Mouse (Mus musculus) inflammation-experienced regulatory T-cells, adult 6 months (primary cell): Measurements from ENCODE around the gene Cpt1c. TPM values are rescaled to one million over a fixed set of nuclear protein-coding genes. Genes with fewer than 3 reads are reported as not detected.

Experiments
- ATAC-seq: one replicate; pipeline ENCODE4 v1.8.0; 2017
- polyA plus RNA-seq, 3 experiments: library from polyadenylated mRNA; unstranded; fragments of 100-300 nt; shearing (Covaris generic); gene quantifications; one replicate each; pipeline ENCODE4 v1.2.1; 2017

Cpt1c gene
- polyA plus RNA-seq, 3 experiments from 2014 or later: 0.23 to 1.9 (median 1.5) TPM

- ATAC-seq: no peak
Measured at GRCm38 (mm10) chr7:44915314-44915713, 59.3 kb downstream of the Cpt1c start.

- no peak for ATAC-seq
Measured at GRCm38 (mm10) chr7:44914396-44914795, 60.3 kb downstream of the Cpt1c start.

Other genes starting within 250 kb of the Cpt1c start
- 10 to 100 TPM; 66.6 to 71.2 (median 69.7) TPM for gene Vrk3, start 226.4 kb downstream of the Cpt1c start, polyA plus RNA-seq
- 1 to 10 TPM in 1 of 3 experiments, under 1 TPM in 2; 0.16 to 2.1 (median 0.93) TPM for gene Zfp473, start 223.8 kb downstream of the Cpt1c start, polyA plus RNA-seq
- gene Nup62, start 158.8 kb downstream of the Cpt1c start, polyA plus RNA-seq: 10 to 100 TPM; 30.8 to 60.2 (median 32.2) TPM
- gene Il4i1, start 158.5 kb downstream of the Cpt1c start, polyA plus RNA-seq: 1 to 10 TPM; 1.9 to 4.2 (median 2.1) TPM
- gene Atf5, start 158.2 kb downstream of the Cpt1c start, polyA plus RNA-seq: under 1 TPM in 1 of 3 experiments, not detected in 2; 0.41 TPM
- gene Akt1s1, start 125.9 kb downstream of the Cpt1c start, polyA plus RNA-seq: 1 to 10 TPM; 1.1 to 4.5 (median 3.7) TPM
- 10 to 100 TPM; 43.9 to 66.0 (median 60.6) TPM for gene Tbc1d17, start 125.8 kb downstream of the Cpt1c start, polyA plus RNA-seq
- 10 to 100 TPM; 43.2 to 49.7 (median 46.8) TPM for gene Pnkp, start 117.7 kb downstream of the Cpt1c start, polyA plus RNA-seq
- gene Ptov1, start 105.1 kb downstream of the Cpt1c start, polyA plus RNA-seq: 1 to 10 TPM; 1.9 to 5.6 (median 3.2) TPM
- gene Med25, start 82.1 kb downstream of the Cpt1c start, polyA plus RNA-seq: 10 to 100 TPM in 2 of 3 experiments, 1 to 10 TPM in 1; 7.1 to 14.1 (median 11.1) TPM
- gene Fuz, start 78.8 kb downstream of the Cpt1c start, polyA plus RNA-seq: 10 to 100 TPM in 2 of 3 experiments, 1 to 10 TPM in 1; 8.0 to 15.3 (median 11.0) TPM
- gene Ap2a1, start 45.4 kb downstream of the Cpt1c start, polyA plus RNA-seq: 10 to 100 TPM in 1 of 3 experiments, 1 to 10 TPM in 2; 6.1 to 12.1 (median 7.1) TPM
- gene Tsks, start 31.6 kb downstream of the Cpt1c start, polyA plus RNA-seq: not detected
- gene Prmt1, start 11.7 kb upstream of the Cpt1c start, polyA plus RNA-seq: 10 to 100 TPM; 37.3 to 84.6 (median 70.6) TPM
- 100 to 1,000 TPM in 2 of 3 experiments, 10 to 100 TPM in 1; 83.6 to 119 (median 115) TPM for gene Irf3, start 22.8 kb upstream of the Cpt1c start, polyA plus RNA-seq
- gene Bcl2l12, start 23.9 kb upstream of the Cpt1c start, polyA plus RNA-seq: 10 to 100 TPM; 21.0 to 29.3 (median 26.6) TPM
- gene Scaf1, start 41.5 kb upstream of the Cpt1c start, polyA plus RNA-seq: 1 to 10 TPM; 7.4 to 8.9 (median 8.7) TPM
- gene Rras, start 43.1 kb upstream of the Cpt1c start, polyA plus RNA-seq: 1 to 10 TPM; 3.2 to 6.5 (median 5.1) TPM
- 10 to 100 TPM in 1 of 3 experiments, 1 to 10 TPM in 2; 5.0 to 12.9 (median 9.8) TPM for gene Prr12, start 78.0 kb upstream of the Cpt1c start, polyA plus RNA-seq
- gene Nosip, start 87.6 kb upstream of the Cpt1c start, polyA plus RNA-seq: 100 to 1,000 TPM; 129 to 164 (median 158) TPM
- gene Prrg2, start 87.8 kb upstream of the Cpt1c start, polyA plus RNA-seq: 1 to 10 TPM; 2.0 to 2.3 (median 2.1) TPM
- gene Rcn3, start 117.4 kb upstream of the Cpt1c start, polyA plus RNA-seq: 1 to 10 TPM; 1.7 to 6.5 (median 5.7) TPM
- gene Fcgrt, start 129.0 kb upstream of the Cpt1c start, polyA plus RNA-seq: 1 to 10 TPM in 2 of 3 experiments, under 1 TPM in 1; 0.81 to 3.0 (median 1.8) TPM
- gene Rps11, start 149.6 kb upstream of the Cpt1c start, polyA plus RNA-seq: 1,000 to 10,000 TPM; 3,557 to 4,924 (median 4,468) TPM
- 1,000 to 10,000 TPM; 6,216 to 8,178 (median 7,568) TPM for gene Rpl13a, start 153.9 kb upstream of the Cpt1c start, polyA plus RNA-seq
- gene Gm45713, start 161.4 kb upstream of the Cpt1c start, polyA plus RNA-seq: 1 to 10 TPM; 1.4 to 2.4 (median 1.6) TPM
- gene Flt3l, start 161.6 kb upstream of the Cpt1c start, polyA plus RNA-seq: 100 to 1,000 TPM in 1 of 3 experiments, 10 to 100 TPM in 2; 70.2 to 108 (median 97.6) TPM
- 10 to 100 TPM; 42.9 to 50.6 (median 50.5) TPM for gene Pih1d1, start 179.5 kb upstream of the Cpt1c start, polyA plus RNA-seq
- 10 to 100 TPM; 15.2 to 32.1 (median 26.6) TPM for gene Aldh16a1, start 179.7 kb upstream of the Cpt1c start, polyA plus RNA-seq
- under 1 TPM in 1 of 3 experiments, not detected in 2; 0.16 TPM for gene Slc17a7, start 189.1 kb upstream of the Cpt1c start, polyA plus RNA-seq
- not detected for gene Gfy, start 204.7 kb upstream of the Cpt1c start, polyA plus RNA-seq
- not detected for gene Pth2, start 206.1 kb upstream of the Cpt1c start, polyA plus RNA-seq
- gene Ccdc155, start 230.0 kb upstream of the Cpt1c start, polyA plus RNA-seq: under 1 TPM in 1 of 3 experiments, not detected in 2; 0.24 TPM
- 10 to 100 TPM; 17.5 to 50.4 (median 28.3) TPM for gene Dkkl1, start 237.3 kb upstream of the Cpt1c start, polyA plus RNA-seq
- 1 to 10 TPM; 2.0 to 4.2 (median 3.2) TPM for gene Tead2, start 240.9 kb upstream of the Cpt1c start, polyA plus RNA-seq